Mouse (Mus musculus) E14TG2a.4 (cell line): ENCODE results near the gene Qtrt2.

Source experiments
- CTCF ChIP-seq: conservative IDR thresholded peaks from 2 replicates; pipeline ENCODE4 v1.5.1; 2014; ENCODE audit warnings: low read length
- POU5F1 ChIP-seq: IDR thresholded peaks from 2 replicates; pipeline ENCODE4 v1.6.1; 2014; ENCODE audit warnings: low read length, borderline replicate concordance

GRCm38 (mm10) chr16:43827492-43827891, 99.1 kb downstream of the Qtrt2 start:
- TF ChIP-seq CTCF = no peak
- no peak for TF ChIP-seq POU5F1
